Mouse (Mus musculus): ENCODE measurements around the gene Ak4. TPM values are rescaled to one million over a fixed set of nuclear protein-coding genes. Genes with fewer than 3 reads are reported as not detected.

Gene Ak4
- polyA plus RNA-seq, 1 experiment from 2014 or later = 2.0 TPM

- Histone ChIP-seq H3K27ac (ENCODE audit: low read depth, low read length) (no peak overlapping the region), H3K9me3 (ENCODE audit: control insufficient read depth) (no peaks in the 10 kb centered on the region), H3K27me3 (replicated peaks; ENCODE audit: control insufficient read depth, insufficient read depth, low read length) (no peaks in the 10 kb centered on the region), H3K4me1 (replicated peaks; ENCODE audit: control insufficient read depth, insufficient read depth, low read length) (no peaks in the 10 kb centered on the region), H3K4me2 (replicated peaks; ENCODE audit: low read depth) (no peak overlapping the region), H3K36me3 (ENCODE audit: control insufficient read depth, insufficient read depth) (no peaks in the 10 kb centered on the region), H3K9ac (ENCODE audit: low read depth, low read length) (no peak overlapping the region), H3K4me3 (ENCODE audit: low read depth, low read length) (no peak overlapping the region)
- WGBS = 83% methylated on average over 8 of the region's 8 CpGs
- TF ChIP-seq CTCF (IDR thresholded peaks at IDR 0.05; ENCODE audit: low read depth) = no peak
- ATAC-seq = no peak
Observed at GRCm38 (mm10) chr4:101395021-101395533, 24.0 kb upstream of the Ak4 start.

- no peak for ATAC-seq
Observed at GRCm38 (mm10) chr4:101400025-101400594, 19.0 kb upstream of the Ak4 start.

GRCm38 (mm10) chr4:101401945-101402344 is 17.1 kb upstream of the Ak4 start:
- Histone ChIP-seq H3K9ac (ENCODE audit: low read depth, low read length) (no peak overlapping the region), H3K27ac (ENCODE audit: low read depth, low read length) (no peak overlapping the region), H3K27me3 (replicated peaks; ENCODE audit: control insufficient read depth, insufficient read depth, low read length) (no peaks in the 10 kb centered on the region), H3K4me3 (ENCODE audit: low read depth, low read length) (no peak overlapping the region), H3K36me3 (ENCODE audit: control insufficient read depth, insufficient read depth) (no peaks in the 10 kb centered on the region), H3K9me3 (ENCODE audit: control insufficient read depth) (no peaks in the 10 kb centered on the region), H3K4me1 (replicated peaks; ENCODE audit: control insufficient read depth, insufficient read depth, low read length) (no peaks in the 10 kb centered on the region), H3K4me2 (replicated peaks; ENCODE audit: low read depth) (no peak overlapping the region)
- no peak for ATAC-seq
- 92% methylated on average over 1 of the region's 1 CpGs for WGBS
- TF ChIP-seq CTCF (IDR thresholded peaks at IDR 0.05; ENCODE audit: low read depth) = no peak

More at GRCm38 (mm10) chr4:101400025-101400594, 19.0 kb upstream of the Ak4 start:
- no peaks in the 10 kb centered on the region for H3K36me3 ChIP-seq (ENCODE audit: control insufficient read depth, insufficient read depth)
- H3K4me3 ChIP-seq (ENCODE audit: low read depth, low read length) = no peak overlapping the region
- no peak for TF ChIP-seq CTCF (IDR thresholded peaks at IDR 0.05; ENCODE audit: low read depth)
- H3K27ac ChIP-seq (ENCODE audit: low read depth, low read length) = no peak overlapping the region
- no peaks in the 10 kb centered on the region for H3K4me1 ChIP-seq (replicated peaks; ENCODE audit: control insufficient read depth, insufficient read depth, low read length)
- H3K9me3 ChIP-seq (ENCODE audit: control insufficient read depth) = no peaks in the 10 kb centered on the region
- no peak overlapping the region for H3K4me2 ChIP-seq (replicated peaks; ENCODE audit: low read depth)
- no peak overlapping the region for H3K9ac ChIP-seq (ENCODE audit: low read depth, low read length)
- no peaks in the 10 kb centered on the region for H3K27me3 ChIP-seq (replicated peaks; ENCODE audit: control insufficient read depth, insufficient read depth, low read length)
- WGBS = 43% methylated on average over 4 of the region's 4 CpGs

GRCm38 (mm10) chr4:101404863-101405262 is 14.2 kb upstream of the Ak4 start:
- Histone ChIP-seq H3K27ac (ENCODE audit: low read depth, low read length) (no peak overlapping the region), H3K27me3 (replicated peaks; ENCODE audit: control insufficient read depth, insufficient read depth, low read length) (no peaks in the 10 kb centered on the region), H3K36me3 (ENCODE audit: control insufficient read depth, insufficient read depth) (no peaks in the 10 kb centered on the region), H3K9me3 (ENCODE audit: control insufficient read depth) (no peaks in the 10 kb centered on the region), H3K4me1 (replicated peaks; ENCODE audit: control insufficient read depth, insufficient read depth, low read length) (no peaks in the 10 kb centered on the region), H3K9ac (ENCODE audit: low read depth, low read length) (no peak overlapping the region), H3K4me2 (replicated peaks; ENCODE audit: low read depth) (no peak overlapping the region), H3K4me3 (ENCODE audit: low read depth, low read length) (no peak overlapping the region)
- no peak for TF ChIP-seq CTCF (IDR thresholded peaks at IDR 0.05; ENCODE audit: low read depth)
- 56% methylated on average over 3 of the region's 3 CpGs for WGBS
- ATAC-seq = no peak

GRCm38 (mm10) chr4:101406411-101407196 is 12.5 kb upstream of the Ak4 start:
- Histone ChIP-seq H3K9me3 (ENCODE audit: control insufficient read depth) (no peaks in the 10 kb centered on the region), H3K27me3 (replicated peaks; ENCODE audit: control insufficient read depth, insufficient read depth, low read length) (no peaks in the 10 kb centered on the region), H3K4me2 (replicated peaks; ENCODE audit: low read depth) (no peak overlapping the region), H3K9ac (ENCODE audit: low read depth, low read length) (no peak overlapping the region), H3K27ac (ENCODE audit: low read depth, low read length) (no peak overlapping the region), H3K36me3 (ENCODE audit: control insufficient read depth, insufficient read depth) (no peaks in the 10 kb centered on the region), H3K4me3 (ENCODE audit: low read depth, low read length) (no peak overlapping the region), H3K4me1 (replicated peaks; ENCODE audit: control insufficient read depth, insufficient read depth, low read length) (no peaks in the 10 kb centered on the region)
- no peak for ATAC-seq
- TF ChIP-seq CTCF (IDR thresholded peaks at IDR 0.05; ENCODE audit: low read depth) = no peak
- 88% methylated on average over 4 of the region's 4 CpGs for WGBS

DNA sequence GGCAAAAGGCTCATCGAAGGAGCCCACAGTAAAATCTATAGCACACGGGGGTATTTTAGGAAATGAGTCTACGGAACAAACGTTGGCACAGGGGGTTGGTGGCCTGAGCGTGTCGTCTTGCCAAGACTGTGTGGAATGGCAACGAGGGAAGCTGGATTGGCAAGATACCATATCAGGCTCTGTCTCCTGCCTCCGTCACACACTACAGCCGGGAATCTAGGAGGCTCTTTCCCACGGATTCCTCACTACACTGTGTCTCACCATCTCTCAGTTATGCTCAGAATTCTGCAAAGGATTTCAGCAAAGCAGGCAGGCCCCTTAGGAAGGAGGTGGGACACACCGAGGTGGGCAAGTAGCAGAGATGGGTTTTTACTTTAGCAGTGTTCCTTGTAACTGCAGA is 2.1 kb upstream of the Ak4 start:
- 89% methylated on average over 11 of the region's 11 CpGs for WGBS
- Histone ChIP-seq H3K27ac (ENCODE audit: low read depth, low read length) (no peak overlapping the region), H3K27me3 (replicated peaks; ENCODE audit: control insufficient read depth, insufficient read depth, low read length) (no peaks in the 10 kb centered on the region)

More for the DNA sequence above, 2.1 kb upstream of the Ak4 start:
- Histone ChIP-seq H3K4me2 (replicated peaks; ENCODE audit: low read depth) (no peak overlapping the region), H3K4me3 (ENCODE audit: low read depth, low read length) (no peak overlapping the region), H3K4me1 (replicated peaks; ENCODE audit: control insufficient read depth, insufficient read depth, low read length) (no peaks in the 10 kb centered on the region), H3K9ac (ENCODE audit: low read depth, low read length) (no peak overlapping the region), H3K36me3 (ENCODE audit: control insufficient read depth, insufficient read depth) (no peaks in the 10 kb centered on the region), H3K9me3 (ENCODE audit: control insufficient read depth) (no peaks in the 10 kb centered on the region)
- no peak for TF ChIP-seq CTCF (IDR thresholded peaks at IDR 0.05; ENCODE audit: low read depth)
- no peak for ATAC-seq
